Mouse (Mus musculus): Measurements from ENCODE around the gene Gm49333.

Gene Gm49333

GRCm38 (mm10) chr16:20692241-20692965, 81.0 kb downstream of the Gm49333 start:
- no peak for DNase-seq

GRCm38 (mm10) chr16:20693111-20693701, 81.8 kb downstream of the Gm49333 start, which contains the start of gene Fam131a:
TSS of gene Fam131a (plus strand) at chr16:20693241.
- DNase-seq: peak; percentile 94

GRCm38 (mm10) chr16:20694781-20695180, 83.4 kb downstream of the Gm49333 start:
- peak; percentile 60 for DNase-seq

All from kidney, postnatal 14 days (tissue).